Mouse (Mus musculus): Measurements from ENCODE around the gene Ecd. TPM values are rescaled to one million over a fixed set of nuclear protein-coding genes. Genes with fewer than 3 reads are reported as not detected.
A peak's percentile ranks its signal among the peaks of the same experiment; 100 is the strongest.

The Ecd gene
- 13.2 and 14.2 TPM in 2 replicates for polyA plus RNA-seq (2012; rRNA removed)

- DNase-seq (ENCODE audit: low read depth in 1 of 2, low spot score in 2 of 2) = peak; percentile 85 to 95
- no peaks in the 10 kb centered on the region for H3K4me1 ChIP-seq (ENCODE audit: control insufficient read depth, insufficient read depth, insufficient read length)
- peak within 1 kb of the TSS; percentile 85 for H3K27ac ChIP-seq (ENCODE audit: insufficient read depth, low read length)
- TF ChIP-seq POLR2A (IDR thresholded peaks at IDR 0.05; ENCODE audit: low read depth, low read length) = peak; percentile 35
- TF ChIP-seq CTCF (IDR thresholded peaks at IDR 0.05; ENCODE audit: extremely low read depth, insufficient read depth, insufficient read length, insufficient replicate concordance) = peak; percentile 68; the same call in 1 of the 2 replicates
- peak within 1 kb of the TSS; percentile 89 for H3K4me3 ChIP-seq (ENCODE audit: extremely low read depth, insufficient read depth, insufficient read length)
- H3K27me3 ChIP-seq (ENCODE audit: control insufficient read depth, insufficient read depth, low read length) = no peaks in the 10 kb centered on the region
- H3K36me3 ChIP-seq (ENCODE audit: control insufficient read depth, insufficient read depth, low read length) = peaks cover 2% of the 10 kb centered on the region; the same call in 1 of the 2 replicates
- WGBS = 1% methylated on average over 42 of the region's 42 CpGs
These were observed at the start of gene Ecd, which contains the start of gene Fam149b for GRCm38 (mm10) chr14:20347991-20348541. Ecd (minus strand) TSS chr14:20348121. Fam149b (plus strand) TSS chr14:20348162.

DNA sequence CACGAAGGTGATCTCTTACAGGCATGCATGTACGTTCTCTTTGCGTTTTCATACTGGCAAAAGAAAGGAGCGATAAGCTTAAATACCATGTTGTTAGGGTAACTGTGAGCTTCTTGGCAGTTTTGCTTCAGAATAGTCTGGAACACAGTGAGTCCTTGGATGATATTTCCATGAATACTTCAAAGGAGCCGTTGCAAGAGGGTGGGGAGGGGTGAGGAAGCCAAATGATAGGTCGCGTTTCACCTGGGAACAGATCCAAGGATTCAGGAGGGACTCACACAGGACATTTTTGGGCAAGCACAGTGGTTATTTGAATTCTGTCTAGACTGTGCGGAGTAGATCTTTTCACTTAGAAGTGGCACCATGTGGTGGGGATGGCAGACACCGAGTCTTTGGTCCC is 49.3 kb upstream of the Ecd start:
- Histone ChIP-seq H3K27me3 (ENCODE audit: control insufficient read depth, insufficient read depth, low read length) (no peaks in the 10 kb centered on the region), H3K36me3 (ENCODE audit: control insufficient read depth, insufficient read depth, low read length) (no peaks in the 10 kb centered on the region), H3K4me3 (ENCODE audit: extremely low read depth, insufficient read depth, insufficient read length) (no peak overlapping the region), H3K27ac (ENCODE audit: insufficient read depth, low read length) (no peak overlapping the region), H3K4me1 (ENCODE audit: control insufficient read depth, insufficient read depth, insufficient read length) (0 out of 2 replicates have a peak, but pooled peaks cover 3% of the 10 kb centered on the region)
- WGBS = 89% methylated on average over 9 of the region's 9 CpGs
- TF ChIP-seq CTCF (IDR thresholded peaks at IDR 0.05; ENCODE audit: extremely low read depth, insufficient read depth, insufficient read length, insufficient replicate concordance) (no peak), POLR2A (IDR thresholded peaks at IDR 0.05; ENCODE audit: low read depth, low read length) (no peak)
- DNase-seq (ENCODE audit: low read depth in 1 of 2, low spot score in 2 of 2) = no peak

- peaks cover 4% of the 10 kb centered on the region; the same call in 1 of the 2 replicates for H3K36me3 ChIP-seq (ENCODE audit: control insufficient read depth, insufficient read depth, low read length)
- DNase-seq (ENCODE audit: low read depth in 1 of 2, low spot score in 2 of 2) = peak; percentile 92 to 93
- TF ChIP-seq CTCF (IDR thresholded peaks at IDR 0.05; ENCODE audit: extremely low read depth, insufficient read depth, insufficient read length, insufficient replicate concordance) = peak; percentile 88
- peak; percentile 68 for TF ChIP-seq POLR2A (IDR thresholded peaks at IDR 0.05; ENCODE audit: low read depth, low read length)
- under 1% methylated on average over 68 of the region's 68 CpGs for WGBS
- peak within 1 kb of the TSS; percentile 100 for H3K4me3 ChIP-seq (ENCODE audit: extremely low read depth, insufficient read depth, insufficient read length)
- 0 out of 2 replicates have a peak, but pooled peaks cover 3% of the 10 kb centered on the region for H3K4me1 ChIP-seq (ENCODE audit: control insufficient read depth, insufficient read depth, insufficient read length)
- peak within 1 kb of the TSS; percentile 98 for H3K27ac ChIP-seq (ENCODE audit: insufficient read depth, low read length)
- H3K27me3 ChIP-seq (ENCODE audit: control insufficient read depth, insufficient read depth, low read length) = no peaks in the 10 kb centered on the region
These were observed 45.4 kb upstream of the Ecd start, which contains the start of gene Mrps16 for GRCm38 (mm10) chr14:20393205-20393913. Mrps16 (minus strand) TSS chr14:20393634.

GRCm38 (mm10) chr14:20392326-20392725 is 44.4 kb upstream of the Ecd start:
- 77% methylated on average over 4 of the region's 4 CpGs for WGBS
- no peak overlapping the region for H3K27ac ChIP-seq (ENCODE audit: insufficient read depth, low read length)
- no peak for TF ChIP-seq CTCF (IDR thresholded peaks at IDR 0.05; ENCODE audit: extremely low read depth, insufficient read depth, insufficient read length, insufficient replicate concordance)
- TF ChIP-seq POLR2A (IDR thresholded peaks at IDR 0.05; ENCODE audit: low read depth, low read length) = no peak

GRCm38 (mm10) chr14:20389446-20390079 is 41.6 kb upstream of the Ecd start:
- Histone ChIP-seq H3K4me3 (ENCODE audit: extremely low read depth, insufficient read depth, insufficient read length) (no peak overlapping the region), H3K27me3 (ENCODE audit: control insufficient read depth, insufficient read depth, low read length) (no peaks in the 10 kb centered on the region), H3K4me1 (ENCODE audit: control insufficient read depth, insufficient read depth, insufficient read length) (peaks cover 3% of the 10 kb centered on the region; the same call in 1 of the 2 replicates), H3K36me3 (ENCODE audit: control insufficient read depth, insufficient read depth, low read length) (peaks cover 12% of the 10 kb centered on the region; the same call in 1 of the 2 replicates), H3K27ac (ENCODE audit: insufficient read depth, low read length) (peak overlapping the region; percentile 10; the same call in 1 of the 2 replicates)
- WGBS = 90% methylated on average over 8 of the region's 8 CpGs
- TF ChIP-seq CTCF (IDR thresholded peaks at IDR 0.05; ENCODE audit: extremely low read depth, insufficient read depth, insufficient read length, insufficient replicate concordance) (no peak), POLR2A (IDR thresholded peaks at IDR 0.05; ENCODE audit: low read depth, low read length) (no peak)
- DNase-seq (ENCODE audit: low read depth in 1 of 2, low spot score in 2 of 2) = no peak

More at GRCm38 (mm10) chr14:20392326-20392725, 44.4 kb upstream of the Ecd start:
- H3K36me3 ChIP-seq (ENCODE audit: control insufficient read depth, insufficient read depth, low read length) = peaks cover 4% of the 10 kb centered on the region; the same call in 1 of the 2 replicates
- DNase-seq (ENCODE audit: low read depth in 1 of 2, low spot score in 2 of 2) = no peak
- no peak overlapping the region for H3K4me3 ChIP-seq (ENCODE audit: extremely low read depth, insufficient read depth, insufficient read length)
- H3K27me3 ChIP-seq (ENCODE audit: control insufficient read depth, insufficient read depth, low read length) = no peaks in the 10 kb centered on the region
- peaks cover 3% of the 10 kb centered on the region; the same call in 1 of the 2 replicates for H3K4me1 ChIP-seq (ENCODE audit: control insufficient read depth, insufficient read depth, insufficient read length)

- WGBS = under 1% methylated on average over 59 of the region's 59 CpGs
- Histone ChIP-seq H3K4me3 (ENCODE audit: extremely low read depth, insufficient read depth, insufficient read length) (peak within 1 kb of the TSS; percentile 92), H3K27me3 (ENCODE audit: control insufficient read depth, insufficient read depth, low read length) (no peaks in the 10 kb centered on the region), H3K27ac (ENCODE audit: insufficient read depth, low read length) (peak within 1 kb of the TSS; percentile 77), H3K36me3 (ENCODE audit: control insufficient read depth, insufficient read depth, low read length) (peaks cover 15% of the 10 kb centered on the region; the same call in 1 of the 2 replicates), H3K4me1 (ENCODE audit: control insufficient read depth, insufficient read depth, insufficient read length) (peaks cover 3% of the 10 kb centered on the region; the same call in 1 of the 2 replicates)
- TF ChIP-seq CTCF (IDR thresholded peaks at IDR 0.05; ENCODE audit: extremely low read depth, insufficient read depth, insufficient read length, insufficient replicate concordance) (no peak), POLR2A (IDR thresholded peaks at IDR 0.05; ENCODE audit: low read depth, low read length) (peak; percentile 46; the same call in 1 of the 2 replicates)
- peak; percentile 69 to 95 for DNase-seq (ENCODE audit: low read depth in 1 of 2, low spot score in 2 of 2)
These were observed 40.7 kb upstream of the Ecd start, which contains the start of gene Dnajc9 for GRCm38 (mm10) chr14:20388441-20389129. Dnajc9 (minus strand) TSS chr14:20388910.
